Mouse (Mus musculus): ENCODE data around the gene 4930433I11Rik.
"Not testable (repeated sequence)": the region's sequence is repeated elsewhere in the genome, so short reads cannot be mapped to it uniquely, and the experiment has no call there.

The 4930433I11Rik gene

GRCm38 (mm10) chr7:40987243-40987642 lies at the start of gene 4930433I11Rik:
4930433I11Rik (plus strand) TSS chr7:40987543.
- DNase-seq = no peak

- peak; percentile 62 for DNase-seq
Measured at GRCm38 (mm10) chr7:40939371-40939770, 48.0 kb upstream of the 4930433I11Rik start.

- peak; percentile 42 for DNase-seq
Measured at GRCm38 (mm10) chr7:40942233-40942935, 45.0 kb upstream of the 4930433I11Rik start.

- DNase-seq = not testable (repeated sequence)
Measured at GRCm38 (mm10) chr7:41032419-41032818, 45.1 kb downstream of the 4930433I11Rik start, which contains the start of gene Gm4884. Gm4884 (plus strand) TSS chr7:41032719.

GRCm38 (mm10) chr7:41044058-41044457 lies 56.7 kb downstream of the 4930433I11Rik start:
- not testable (repeated sequence) for DNase-seq
